Mouse (Mus musculus) embryonic facial prominence, embryonic 15.5 days (tissue): ENCODE results near the gene Mitf. TPM values are rescaled to one million over a fixed set of nuclear protein-coding genes. Genes with fewer than 3 reads are reported as not detected.

Source experiments
- ATAC-seq: fragments of 200-750 bp; cut with Nextera tagmentation; 2 replicates; pipeline ENCODE4 v1.8.0; 2017; ENCODE audit warnings: low read depth, moderate TSS enrichment; ENCODE audit not compliant: insufficient number of reproducible peaks, low FRiP score, low TSS enrichment
- H3K27ac ChIP-seq: fragments of 300-500 bp; sonication (generic); replicated peaks from 2 replicates; pipeline ENCODE4 v1.5.1; 2015; ENCODE audit warnings: mild to moderate bottlenecking, inconsistent platforms
- H3K27me3 ChIP-seq: fragments of 300-500 bp; sonication (generic); 2 replicates; pipeline ENCODE4 v1.6.1; 2015; ENCODE audit warnings: inconsistent platforms
- H3K36me3 ChIP-seq: fragments of 300-500 bp; sonication (generic); 2 replicates; pipeline ENCODE4 v1.6.1; 2015; ENCODE audit warnings: mild to moderate bottlenecking, inconsistent platforms
- H3K4me1 ChIP-seq: fragments of 300-500 bp; sonication (generic); 2 replicates; pipeline ENCODE4 v1.6.1; 2015; ENCODE audit warnings: inconsistent platforms
- H3K4me2 ChIP-seq: fragments of 300-500 bp; sonication (generic); replicated peaks from 2 replicates; pipeline ENCODE4 v1.6.1; 2015; ENCODE audit warnings: mild to moderate bottlenecking, inconsistent platforms
- H3K4me3 ChIP-seq: fragments of 300-500 bp; sonication (generic); replicated peaks from 2 replicates; pipeline ENCODE4 v1.5.1; 2015; ENCODE audit warnings: mild to moderate bottlenecking, inconsistent platforms
- H3K9ac ChIP-seq: fragments of 300-500 bp; sonication (generic); 2 replicates; pipeline ENCODE4 v1.6.1; 2015; ENCODE audit warnings: inconsistent platforms
- H3K9me3 ChIP-seq: fragments of 300-500 bp; sonication (generic); replicated peaks from 2 replicates; pipeline ENCODE4 v1.6.1; 2016; ENCODE audit warnings: inconsistent platforms
- WGBS: fragments of 180-500 bp; shearing (Covaris S2); methylation state at CpG from one replicate; pipeline ENCODE4 v1.1.7; 2015; 5-methylcytosine and 5-hydroxymethylcytosine counted together
- polyA plus RNA-seq: library from polyadenylated mRNA; unstranded; fragments of >200 nt; fragmentation: Nextera tagmentation; extraction: Ambion mirVana; gene quantifications from 2 replicates; pipeline ENCODE4 v1.2.1, GENCODE M21; 2015

Mitf gene
- polyA plus RNA-seq, 1 experiment from 2014 or later: 4.8 TPM

DNA sequence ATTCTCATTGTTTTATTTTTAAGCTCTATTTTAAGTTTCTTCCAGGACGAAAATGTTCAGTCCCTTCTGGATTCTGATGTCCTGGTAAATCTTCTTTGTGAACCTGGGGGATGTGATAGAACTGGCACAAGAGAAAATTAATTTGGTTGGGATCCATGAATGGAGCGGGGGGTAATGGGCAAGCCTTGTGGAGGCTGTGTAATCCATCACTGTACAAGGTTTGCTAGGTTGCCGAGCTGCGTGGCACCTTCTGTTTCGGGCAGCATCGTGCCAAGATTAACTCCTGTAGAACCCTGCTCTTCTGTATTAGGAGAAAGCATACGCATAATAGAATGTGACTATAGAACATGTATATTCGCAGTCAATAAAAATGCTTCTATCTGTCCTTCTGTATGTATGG is 76.1 kb downstream of the Mitf start:
- Histone ChIP-seq H3K27me3 (no peaks in the 10 kb centered on the region), H3K9ac (no peak overlapping the region), H3K36me3 (no peaks in the 10 kb centered on the region), H3K4me3 (no peak overlapping the region), H3K4me1 (no peaks in the 10 kb centered on the region), H3K9me3 (no peaks in the 10 kb centered on the region), H3K4me2 (no peak overlapping the region), H3K27ac (no peak overlapping the region)
- WGBS: 86% methylated on average over 8 of the region's 8 CpGs
- no peak for ATAC-seq

DNA sequence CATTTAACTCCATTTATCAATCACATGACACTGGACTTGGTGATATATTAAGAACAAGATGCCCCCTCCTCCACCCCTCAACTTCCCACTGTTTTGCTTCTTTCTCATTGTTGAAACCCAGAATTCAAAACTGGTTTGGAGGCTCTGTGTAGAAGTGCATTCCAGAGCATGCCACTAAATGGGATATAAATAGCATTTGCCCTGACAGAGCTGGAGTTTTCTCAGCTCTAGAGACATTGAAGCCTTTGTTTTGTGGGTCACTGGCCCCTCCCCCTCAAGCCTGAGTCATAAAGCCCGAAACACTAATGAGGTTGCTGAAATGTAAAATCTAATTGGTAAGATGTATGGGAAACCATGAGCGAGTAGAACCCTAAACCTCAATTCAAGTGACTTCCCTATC is 76.6 kb downstream of the Mitf start:
- 33% methylated on average over 2 of the region's 2 CpGs for WGBS
- Histone ChIP-seq H3K27ac (no peak overlapping the region), H3K9ac (no peak overlapping the region), H3K27me3 (no peaks in the 10 kb centered on the region), H3K4me2 (no peak overlapping the region), H3K9me3 (no peaks in the 10 kb centered on the region), H3K4me3 (no peak overlapping the region), H3K4me1 (no peaks in the 10 kb centered on the region), H3K36me3 (no peaks in the 10 kb centered on the region)
- ATAC-seq: no peak

DNA sequence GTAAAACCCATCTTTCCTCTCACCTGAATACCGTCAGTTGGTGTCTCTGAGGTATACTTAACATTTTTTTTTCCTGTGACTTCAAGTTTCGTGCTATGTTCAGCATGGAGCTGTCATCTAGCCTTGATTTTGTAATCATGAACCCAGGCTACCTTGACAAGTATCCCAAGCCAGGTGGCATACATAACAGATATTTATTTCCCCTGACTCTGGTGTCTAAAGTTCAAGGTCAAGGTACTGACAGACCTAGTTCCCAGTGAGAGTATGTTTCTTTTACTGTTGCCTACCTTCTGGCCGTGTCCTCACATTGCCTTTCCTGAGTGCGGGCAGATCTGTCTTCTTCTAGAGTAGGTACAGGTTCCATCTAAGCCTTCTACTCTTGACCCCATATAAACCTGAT is 78.1 kb downstream of the Mitf start:
- WGBS: 83% methylated on average over 4 of the region's 4 CpGs

DNA sequence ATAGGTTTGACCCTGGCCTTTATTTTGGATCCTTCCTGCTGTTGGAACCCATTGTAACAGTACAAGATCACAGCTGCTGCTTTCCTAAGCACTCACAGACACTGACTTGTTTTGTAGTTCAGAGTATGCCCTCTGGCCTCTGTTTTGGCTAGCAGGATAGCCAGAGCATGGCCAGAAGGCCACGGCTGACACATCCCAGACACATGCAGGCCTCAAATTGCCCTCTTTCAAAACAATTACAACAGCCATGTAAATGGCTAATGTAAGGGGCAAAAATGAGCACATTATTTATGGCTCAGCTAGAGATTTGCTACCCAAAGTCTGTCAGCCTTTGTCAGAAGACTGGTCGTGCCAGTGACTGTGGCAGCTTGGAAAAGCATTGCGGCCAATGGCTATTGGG is 78.8 kb downstream of the Mitf start:
- H3K9ac ChIP-seq: no peak overlapping the region
- H3K4me2 ChIP-seq: no peak overlapping the region
- H3K9me3 ChIP-seq: no peaks in the 10 kb centered on the region
- H3K4me1 ChIP-seq: no peaks in the 10 kb centered on the region
- no peaks in the 10 kb centered on the region for H3K27me3 ChIP-seq
- no peak overlapping the region for H3K4me3 ChIP-seq
- WGBS: 79% methylated on average over 3 of the region's 3 CpGs
- H3K36me3 ChIP-seq: no peaks in the 10 kb centered on the region
- no peak overlapping the region for H3K27ac ChIP-seq
- ATAC-seq: no peak

More for the DNA sequence above, 78.1 kb downstream of the Mitf start:
- H3K4me3 ChIP-seq: no peak overlapping the region
- no peak overlapping the region for H3K4me2 ChIP-seq
- ATAC-seq: no peak
- H3K4me1 ChIP-seq: no peaks in the 10 kb centered on the region
- no peaks in the 10 kb centered on the region for H3K36me3 ChIP-seq
- no peaks in the 10 kb centered on the region for H3K9me3 ChIP-seq
- no peaks in the 10 kb centered on the region for H3K27me3 ChIP-seq
- no peak overlapping the region for H3K27ac ChIP-seq
- no peak overlapping the region for H3K9ac ChIP-seq

DNA sequence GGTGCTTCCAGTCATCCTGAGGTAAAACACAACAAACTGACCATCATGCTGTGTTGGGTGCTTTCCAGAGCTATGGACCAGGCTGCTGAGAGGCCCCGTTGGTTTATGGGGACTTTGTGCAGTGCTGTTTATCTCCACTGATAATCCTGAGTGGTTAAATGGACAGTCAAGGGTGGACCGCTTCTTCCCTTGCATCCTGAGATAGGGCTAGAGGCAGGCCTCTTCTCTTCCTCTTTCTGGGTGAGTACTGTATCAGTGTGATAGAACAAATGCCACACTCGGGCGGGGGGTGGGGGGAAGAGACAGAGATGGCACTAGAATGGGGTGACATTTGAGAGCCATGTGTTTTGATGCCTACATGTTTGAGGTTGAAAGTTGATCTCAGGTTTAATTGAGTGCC is 81.0 kb downstream of the Mitf start:
- H3K27ac ChIP-seq: no peak overlapping the region
- 80% methylated on average over 4 of the region's 4 CpGs for WGBS

DNA sequence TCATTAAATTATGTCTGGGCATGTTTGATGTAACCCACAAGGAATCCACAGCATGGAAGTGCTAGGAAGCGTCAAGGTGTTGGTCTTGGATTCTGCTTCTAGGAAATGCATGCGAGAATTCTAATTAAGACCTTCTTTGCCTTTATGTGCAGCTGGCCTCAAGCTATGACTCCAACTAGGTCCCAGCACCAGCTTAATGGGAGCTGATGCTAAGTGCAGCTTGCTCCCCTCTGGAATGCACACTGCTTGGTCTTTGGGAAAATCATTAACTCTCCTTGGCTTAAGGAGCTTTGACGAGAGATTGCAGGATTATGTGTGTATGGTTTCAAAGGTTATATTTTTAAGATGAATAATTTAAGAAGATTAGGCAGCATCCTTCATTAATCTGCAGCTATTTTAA is 81.7 kb downstream of the Mitf start:
- H3K9ac ChIP-seq: no peak overlapping the region
- no peak for ATAC-seq
- H3K27ac ChIP-seq: no peak overlapping the region
- WGBS: 41% methylated on average over 3 of the region's 3 CpGs
- H3K36me3 ChIP-seq: no peaks in the 10 kb centered on the region
- no peaks in the 10 kb centered on the region for H3K4me1 ChIP-seq
- H3K27me3 ChIP-seq: no peaks in the 10 kb centered on the region
- H3K4me2 ChIP-seq: no peak overlapping the region
- H3K4me3 ChIP-seq: no peak overlapping the region
- no peaks in the 10 kb centered on the region for H3K9me3 ChIP-seq

More for the DNA sequence above, 81.0 kb downstream of the Mitf start:
- Histone ChIP-seq H3K9ac (no peak overlapping the region), H3K27me3 (no peaks in the 10 kb centered on the region), H3K36me3 (no peaks in the 10 kb centered on the region), H3K4me3 (no peak overlapping the region), H3K9me3 (no peaks in the 10 kb centered on the region), H3K4me1 (no peaks in the 10 kb centered on the region), H3K4me2 (no peak overlapping the region)
- ATAC-seq: no peak

DNA sequence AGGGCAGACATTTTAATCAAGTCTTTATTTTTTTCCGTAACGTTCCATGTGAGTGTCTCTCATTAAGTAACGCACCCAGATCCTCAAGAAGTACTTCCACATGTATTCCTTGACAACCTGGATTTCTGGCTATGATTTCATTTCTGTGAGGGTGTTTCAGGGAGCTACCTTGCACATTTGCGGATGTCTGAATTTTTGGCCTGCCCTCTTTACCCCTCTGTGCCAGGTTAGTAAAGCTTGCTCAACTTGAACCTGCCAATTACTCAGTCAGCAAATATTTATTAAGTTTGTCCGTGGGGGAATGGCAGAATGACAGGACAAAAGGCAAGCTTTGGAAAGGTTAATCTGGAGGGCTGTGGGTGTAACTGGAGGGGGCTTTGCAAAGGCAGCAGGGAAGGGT is 86.7 kb downstream of the Mitf start:
- Histone ChIP-seq H3K27me3 (no peaks in the 10 kb centered on the region), H3K4me1 (no peaks in the 10 kb centered on the region), H3K9ac (no peak overlapping the region), H3K4me2 (no peak overlapping the region), H3K36me3 (no peaks in the 10 kb centered on the region), H3K9me3 (no peaks in the 10 kb centered on the region), H3K4me3 (no peak overlapping the region), H3K27ac (no peak overlapping the region)
- ATAC-seq: no peak
- WGBS: 54% methylated on average over 5 of the region's 5 CpGs

DNA sequence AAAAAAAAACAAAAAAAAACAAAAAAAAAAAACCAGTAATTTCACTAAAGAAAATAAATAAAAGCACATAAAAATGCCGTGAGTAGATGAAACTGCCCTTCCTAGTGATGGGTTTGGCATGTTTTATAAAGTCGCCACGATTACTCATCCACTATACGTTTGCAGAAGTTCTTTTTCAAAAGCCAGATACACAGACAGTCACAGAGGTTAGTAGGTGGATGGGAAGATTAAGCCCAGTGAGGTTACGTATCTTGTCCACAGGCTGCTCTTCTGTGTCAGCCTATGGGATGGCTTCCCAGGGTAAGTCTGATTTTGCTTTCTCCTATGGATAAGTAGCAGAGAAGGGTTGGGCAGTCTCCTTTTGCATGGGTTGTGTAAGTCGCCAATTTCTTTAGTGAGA is 90.3 kb downstream of the Mitf start:
- no peaks in the 10 kb centered on the region for H3K4me1 ChIP-seq
- no peak for ATAC-seq
- H3K27me3 ChIP-seq: no peaks in the 10 kb centered on the region
- no peak overlapping the region for H3K4me2 ChIP-seq
- no peak overlapping the region for H3K4me3 ChIP-seq
- H3K36me3 ChIP-seq: no peaks in the 10 kb centered on the region
- WGBS: 72% methylated on average over 6 of the region's 6 CpGs
- H3K9me3 ChIP-seq: no peaks in the 10 kb centered on the region
- no peak overlapping the region for H3K27ac ChIP-seq
- no peak overlapping the region for H3K9ac ChIP-seq

DNA sequence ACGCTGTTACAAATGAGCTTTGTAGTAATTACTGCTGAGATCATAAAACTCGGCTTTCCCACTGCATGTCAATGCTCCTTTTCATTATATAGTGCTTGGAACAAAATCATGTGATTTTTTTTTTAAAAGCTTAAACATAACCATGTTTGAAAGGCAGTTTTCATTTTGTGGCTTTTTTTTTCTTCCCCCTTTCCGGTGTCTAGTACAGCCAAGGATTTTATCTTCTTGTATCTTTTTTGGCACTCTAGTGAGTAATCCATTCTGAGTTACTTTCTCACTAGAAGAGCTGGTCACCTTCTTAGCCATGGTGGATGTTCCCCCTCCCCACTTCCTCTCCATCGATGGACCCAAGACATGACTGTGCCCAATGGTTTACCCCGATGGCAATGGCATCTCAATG is 91.2 kb downstream of the Mitf start:
- H3K36me3 ChIP-seq: no peaks in the 10 kb centered on the region
- H3K9me3 ChIP-seq: no peaks in the 10 kb centered on the region
- no peak overlapping the region for H3K9ac ChIP-seq
- no peak overlapping the region for H3K27ac ChIP-seq
- no peak overlapping the region for H3K4me3 ChIP-seq
- WGBS: 71% methylated on average over 5 of the region's 5 CpGs
- no peak for ATAC-seq
- no peaks in the 10 kb centered on the region for H3K4me1 ChIP-seq
- no peak overlapping the region for H3K4me2 ChIP-seq
- H3K27me3 ChIP-seq: no peaks in the 10 kb centered on the region

DNA sequence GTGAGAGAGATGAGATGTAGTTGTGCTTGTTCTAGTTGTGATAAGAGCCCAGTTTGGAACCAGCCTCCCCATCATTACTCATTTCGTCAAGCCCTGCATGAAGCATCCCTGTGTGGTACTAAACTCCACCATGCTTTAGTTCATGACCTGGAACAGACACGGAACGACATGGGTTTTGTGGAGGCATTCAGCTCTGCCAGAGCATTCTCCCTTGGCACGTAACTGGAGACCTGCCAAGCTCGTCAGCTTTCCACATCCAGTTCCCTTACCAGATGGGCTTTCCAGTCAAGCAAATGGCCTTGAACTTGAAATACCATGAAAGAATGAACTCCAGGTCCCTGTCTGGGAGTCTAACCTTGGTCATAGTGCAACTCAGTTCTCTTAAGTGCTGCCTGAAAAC is 94.7 kb downstream of the Mitf start:
- Histone ChIP-seq H3K9me3 (no peaks in the 10 kb centered on the region), H3K4me2 (no peak overlapping the region), H3K27me3 (no peaks in the 10 kb centered on the region), H3K27ac (no peak overlapping the region), H3K36me3 (no peaks in the 10 kb centered on the region), H3K4me1 (no peaks in the 10 kb centered on the region), H3K9ac (no peak overlapping the region), H3K4me3 (no peak overlapping the region)
- ATAC-seq: no peak
- WGBS: 58% methylated on average over 5 of the region's 5 CpGs

DNA sequence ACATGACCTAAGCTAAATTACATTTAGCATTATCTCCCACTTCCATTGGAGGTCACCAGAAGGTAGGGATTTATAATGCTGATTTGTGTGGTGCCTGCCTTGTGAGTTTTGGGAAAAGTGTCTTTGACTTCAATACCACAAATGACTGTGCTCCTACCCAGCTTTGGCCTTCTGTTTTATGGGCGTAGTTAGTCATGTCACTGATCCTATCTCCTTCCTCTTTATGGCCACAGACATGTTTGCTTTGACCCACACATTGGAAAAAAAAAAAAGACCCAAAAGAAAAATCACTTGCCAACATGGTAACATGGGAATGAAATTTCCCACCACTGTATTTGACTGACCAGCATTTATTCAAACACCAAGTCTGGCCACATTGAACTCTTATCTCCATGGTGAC is 95.4 kb downstream of the Mitf start:
- H3K9me3 ChIP-seq: no peaks in the 10 kb centered on the region
- H3K4me1 ChIP-seq: no peaks in the 10 kb centered on the region
- H3K27ac ChIP-seq: no peak overlapping the region
- no peaks in the 10 kb centered on the region for H3K27me3 ChIP-seq
- H3K4me2 ChIP-seq: no peak overlapping the region
- H3K9ac ChIP-seq: no peak overlapping the region
- 96% methylated on average over 1 of the region's 1 CpGs for WGBS
- no peak overlapping the region for H3K4me3 ChIP-seq
- no peak for ATAC-seq
- H3K36me3 ChIP-seq: no peaks in the 10 kb centered on the region

DNA sequence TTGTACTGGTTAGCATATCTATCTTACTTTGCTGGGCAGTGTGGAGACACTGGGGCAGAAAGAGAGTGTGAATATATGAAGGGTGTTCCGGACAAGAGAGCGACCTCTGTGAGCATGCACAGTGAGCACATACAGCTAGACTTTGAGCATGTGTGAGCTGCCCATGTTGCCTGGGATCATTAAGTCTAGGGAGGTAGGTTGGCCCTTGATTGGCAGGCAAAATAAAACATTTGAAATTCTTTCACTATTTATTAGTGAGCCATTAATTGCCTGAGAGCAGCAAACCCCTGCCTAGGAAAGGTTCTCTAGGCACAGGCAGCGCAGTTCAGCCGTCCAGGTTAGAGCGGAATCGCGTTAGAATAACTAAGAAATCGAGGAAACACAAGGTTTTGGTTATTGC is 107.9 kb downstream of the Mitf start:
- Histone ChIP-seq H3K9ac (no peak overlapping the region), H3K36me3 (no peaks in the 10 kb centered on the region), H3K27ac (no peak overlapping the region), H3K4me1 (peaks cover 6% of the 10 kb centered on the region), H3K27me3 (no peaks in the 10 kb centered on the region), H3K9me3 (no peaks in the 10 kb centered on the region), H3K4me2 (no peak overlapping the region), H3K4me3 (no peak overlapping the region)
- no peak for ATAC-seq
- 90% methylated on average over 8 of the region's 8 CpGs for WGBS
